Mouse (Mus musculus): Measurements from ENCODE around the gene Erf. TPM values are rescaled to one million over a fixed set of nuclear protein-coding genes. Genes with fewer than 3 reads are reported as not detected.

The Erf gene
- polyA plus RNA-seq, 1 experiment from 2014 or later: 7.8 TPM

GRCm38 (mm10) chr7:25282731-25283211, 32.2 kb upstream of the Erf start:
- Histone ChIP-seq H3K4me2 (replicated peaks; ENCODE audit: low read depth) (peak overlapping the region; percentile 96), H3K27me3 (replicated peaks; ENCODE audit: control insufficient read depth, insufficient read depth, low read length) (no peaks in the 10 kb centered on the region), H3K4me1 (replicated peaks; ENCODE audit: control insufficient read depth, insufficient read depth, low read length) (peaks cover 25% of the 10 kb centered on the region), H3K9me3 (ENCODE audit: control insufficient read depth) (no peaks in the 10 kb centered on the region), H3K36me3 (ENCODE audit: control insufficient read depth, insufficient read depth) (peaks cover 32% of the 10 kb centered on the region), H3K27ac (ENCODE audit: low read depth, low read length) (peak overlapping the region; percentile 93), H3K9ac (ENCODE audit: low read depth, low read length) (peak overlapping the region; percentile 62), H3K4me3 (ENCODE audit: low read depth, low read length) (peak overlapping the region; percentile 60)
- no peak for ATAC-seq
- under 1% methylated on average over 34 of the region's 36 CpGs for WGBS
- peak; percentile 16; the same call in 1 of the 2 replicates for TF ChIP-seq CTCF (IDR thresholded peaks at IDR 0.05; ENCODE audit: low read depth)

GRCm38 (mm10) chr7:25281734-25282601, 31.4 kb upstream of the Erf start:
- Histone ChIP-seq H3K4me1 (replicated peaks; ENCODE audit: control insufficient read depth, insufficient read depth, low read length) (peaks cover 30% of the 10 kb centered on the region), H3K9ac (ENCODE audit: low read depth, low read length) (peak overlapping the region; percentile 62), H3K4me2 (replicated peaks; ENCODE audit: low read depth) (peak overlapping the region; percentile 96), H3K4me3 (ENCODE audit: low read depth, low read length) (peak overlapping the region; percentile 60), H3K36me3 (ENCODE audit: control insufficient read depth, insufficient read depth) (peaks cover 24% of the 10 kb centered on the region), H3K27me3 (replicated peaks; ENCODE audit: control insufficient read depth, insufficient read depth, low read length) (no peaks in the 10 kb centered on the region), H3K27ac (ENCODE audit: low read depth, low read length) (peak overlapping the region; percentile 93), H3K9me3 (ENCODE audit: control insufficient read depth) (no peaks in the 10 kb centered on the region)
- TF ChIP-seq CTCF (IDR thresholded peaks at IDR 0.05; ENCODE audit: low read depth): 0 out of 2 replicates have a peak, but pooled peaks have one; percentile 0
- peak; percentile 87 for ATAC-seq
- under 1% methylated on average over 80 of the region's 108 CpGs for WGBS

- ATAC-seq: peak; percentile 11
Measured at GRCm38 (mm10) chr7:25281166-25281733, 30.7 kb upstream of the Erf start.

GRCm38 (mm10) chr7:25279861-25280791, 29.6 kb upstream of the Erf start:
- Histone ChIP-seq H3K4me1 (replicated peaks; ENCODE audit: control insufficient read depth, insufficient read depth, low read length) (peaks cover 42% of the 10 kb centered on the region), H3K27me3 (replicated peaks; ENCODE audit: control insufficient read depth, insufficient read depth, low read length) (no peaks in the 10 kb centered on the region), H3K9ac (ENCODE audit: low read depth, low read length) (peak overlapping the region; percentile 13; the same call in 1 of the 2 replicates), H3K4me3 (ENCODE audit: low read depth, low read length) (peak overlapping the region; percentile 63), H3K36me3 (ENCODE audit: control insufficient read depth, insufficient read depth) (peaks cover 5% of the 10 kb centered on the region), H3K9me3 (ENCODE audit: control insufficient read depth) (no peaks in the 10 kb centered on the region), H3K27ac (ENCODE audit: low read depth, low read length) (peak overlapping the region; percentile 93), H3K4me2 (replicated peaks; ENCODE audit: low read depth) (peak overlapping the region; percentile 96)
- 4% methylated on average over 6 of the region's 6 CpGs for WGBS
- peak; percentile 6; the same call in 1 of the 2 replicates for TF ChIP-seq CTCF (IDR thresholded peaks at IDR 0.05; ENCODE audit: low read depth)
- 0 out of 2 replicates have a peak, but pooled peaks have one; percentile 1 for ATAC-seq

More at GRCm38 (mm10) chr7:25281166-25281733, 30.7 kb upstream of the Erf start:
- H3K9me3 ChIP-seq (ENCODE audit: control insufficient read depth): no peaks in the 10 kb centered on the region
- peak; percentile 28; the same call in 1 of the 2 replicates for TF ChIP-seq CTCF (IDR thresholded peaks at IDR 0.05; ENCODE audit: low read depth)
- no peaks in the 10 kb centered on the region for H3K27me3 ChIP-seq (replicated peaks; ENCODE audit: control insufficient read depth, insufficient read depth, low read length)
- H3K4me3 ChIP-seq (ENCODE audit: low read depth, low read length): peak overlapping the region; percentile 60
- 14% methylated on average over 12 of the region's 12 CpGs for WGBS
- H3K27ac ChIP-seq (ENCODE audit: low read depth, low read length): peak overlapping the region; percentile 93
- 0 out of 2 replicates have a peak overlapping the region, but pooled peaks have one; percentile 26 for H3K9ac ChIP-seq (ENCODE audit: low read depth, low read length)
- peaks cover 16% of the 10 kb centered on the region for H3K36me3 ChIP-seq (ENCODE audit: control insufficient read depth, insufficient read depth)
- H3K4me2 ChIP-seq (replicated peaks; ENCODE audit: low read depth): peak overlapping the region; percentile 96
- H3K4me1 ChIP-seq (replicated peaks; ENCODE audit: control insufficient read depth, insufficient read depth, low read length): peaks cover 31% of the 10 kb centered on the region

GRCm38 (mm10) chr7:25279076-25279860, 28.7 kb upstream of the Erf start:
- WGBS: under 1% methylated on average over 41 of the region's 49 CpGs
- Histone ChIP-seq H3K27ac (ENCODE audit: low read depth, low read length) (peak overlapping the region; percentile 93), H3K4me1 (replicated peaks; ENCODE audit: control insufficient read depth, insufficient read depth, low read length) (peaks cover 40% of the 10 kb centered on the region), H3K4me2 (replicated peaks; ENCODE audit: low read depth) (peak overlapping the region; percentile 96), H3K4me3 (ENCODE audit: low read depth, low read length) (peak overlapping the region; percentile 63), H3K27me3 (replicated peaks; ENCODE audit: control insufficient read depth, insufficient read depth, low read length) (no peaks in the 10 kb centered on the region), H3K9me3 (ENCODE audit: control insufficient read depth) (no peaks in the 10 kb centered on the region), H3K36me3 (ENCODE audit: control insufficient read depth, insufficient read depth) (no peaks in the 10 kb centered on the region; the same call in 1 of the 2 replicates), H3K9ac (ENCODE audit: low read depth, low read length) (peak overlapping the region; percentile 55)
- peak; percentile 51 for TF ChIP-seq CTCF (IDR thresholded peaks at IDR 0.05; ENCODE audit: low read depth)
- ATAC-seq: peak; percentile 12
